Mouse (Mus musculus): ENCODE results near the gene Smim4. TPM values are rescaled to one million over a fixed set of nuclear protein-coding genes. Genes with fewer than 3 reads are reported as not detected.

Smim4 gene
- total RNA-seq, 2 experiments from 2014 or later: 14.7 to 30.9 TPM

DNA sequence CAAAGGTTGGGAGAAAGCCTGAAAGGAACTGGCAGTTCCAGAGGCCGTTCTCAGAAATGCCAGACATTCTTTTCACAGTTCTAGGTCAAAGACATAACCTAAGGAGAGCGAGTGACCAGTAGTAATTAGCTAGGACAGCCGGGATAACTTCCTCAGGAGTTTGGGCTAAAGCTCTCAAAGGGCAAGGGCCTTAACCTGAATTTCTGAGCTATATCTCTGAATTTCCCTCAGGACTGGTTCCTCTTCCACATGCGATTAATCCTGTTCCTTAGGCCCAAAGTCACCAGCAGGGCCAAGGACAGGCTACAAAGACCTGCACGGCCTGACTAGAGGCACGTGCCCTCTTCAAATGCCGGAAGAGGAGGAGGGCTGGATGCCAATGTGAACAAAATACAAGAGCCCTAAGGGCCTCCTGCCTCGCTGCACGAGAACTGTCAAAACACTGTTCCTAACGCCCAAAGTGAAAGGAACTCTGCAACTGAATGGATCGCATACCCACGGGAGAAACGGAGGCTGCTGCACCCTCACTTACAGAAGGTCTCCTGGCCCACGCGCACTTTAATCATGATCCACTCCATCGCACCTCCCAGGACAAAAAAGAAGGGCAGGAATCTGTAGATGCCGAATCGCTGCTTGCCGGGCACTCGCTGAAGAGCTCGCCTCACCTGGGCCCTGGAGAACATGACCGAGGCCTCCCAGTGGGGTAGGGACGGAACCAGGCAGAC lies 493 bp downstream of the Smim4 start:
- peak; percentile 26 for ATAC-seq (replicated peaks; ENCODE audit: low FRiP score, poor library complexity, severe bottlenecking)

DNA sequence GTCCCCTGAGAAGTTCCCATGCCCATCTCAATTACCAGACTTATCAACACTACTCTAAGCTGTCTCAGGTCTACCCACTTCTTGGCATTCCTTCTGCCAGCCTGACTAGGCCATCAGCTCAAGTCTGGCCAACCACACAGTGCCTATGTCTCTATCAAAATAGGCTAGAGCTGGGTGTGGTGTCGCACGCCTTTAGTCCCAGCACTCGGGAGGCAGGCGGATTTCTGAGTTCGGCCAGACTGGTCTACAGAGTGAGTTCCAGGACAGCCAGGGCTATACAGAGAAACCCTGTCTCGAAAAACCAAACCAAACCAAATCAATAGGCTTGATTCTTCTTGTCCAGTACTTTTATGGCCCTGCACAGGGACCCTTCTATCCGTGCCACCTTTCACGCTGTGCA lies 1.9 kb downstream of the Smim4 start:
- ATAC-seq (replicated peaks; ENCODE audit: low FRiP score, poor library complexity, severe bottlenecking): peak; percentile 29; the same call in 1 of the 2 replicates

DNA sequence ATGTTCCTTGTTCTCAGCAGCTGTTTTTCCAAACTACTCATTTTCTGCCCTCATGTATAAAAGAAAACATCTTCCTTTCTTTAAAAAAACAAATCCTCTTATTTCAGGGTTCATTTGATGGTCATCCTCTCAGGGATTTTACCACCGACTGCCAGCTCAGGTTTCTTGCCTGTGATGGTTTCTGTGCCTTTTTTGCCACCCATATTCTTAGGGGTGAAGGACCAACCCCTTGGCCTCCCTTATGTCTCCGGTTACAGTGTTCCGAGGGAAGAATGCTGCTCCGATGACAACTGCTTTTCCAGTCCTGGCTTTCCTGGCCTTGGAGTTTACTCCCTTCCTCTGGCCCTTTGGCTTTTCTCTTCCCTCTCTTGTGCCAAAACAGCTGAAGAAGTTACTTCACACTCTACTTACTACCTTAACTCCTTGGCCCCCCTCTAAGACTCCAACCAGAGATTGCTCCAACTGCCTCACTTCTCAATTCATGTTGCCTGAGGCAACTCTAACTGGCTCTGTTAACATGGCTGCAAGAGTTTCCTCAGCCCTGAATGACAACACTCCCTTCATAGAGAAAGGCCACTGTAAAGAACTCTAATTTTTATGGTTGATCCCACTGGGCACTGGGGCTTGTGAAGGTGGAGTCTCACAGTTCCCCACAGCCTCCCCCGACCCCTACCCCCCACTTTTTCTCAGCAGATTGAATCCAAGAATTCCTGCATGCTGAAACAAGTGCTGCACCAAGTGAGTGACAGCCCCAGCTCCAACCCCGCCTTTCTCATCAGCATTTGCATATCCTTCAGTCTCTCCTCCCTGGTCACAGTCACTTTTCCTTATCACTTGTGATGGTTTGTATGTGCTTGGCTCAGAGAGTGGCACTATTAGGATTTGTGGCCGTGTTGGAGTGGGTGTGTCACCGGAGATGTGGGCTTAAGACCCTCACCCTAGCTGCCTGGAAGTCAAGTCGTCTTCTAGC lies 3.4 kb downstream of the Smim4 start:
- no peak for ATAC-seq (replicated peaks; ENCODE audit: low FRiP score, poor library complexity, severe bottlenecking)

DNA sequence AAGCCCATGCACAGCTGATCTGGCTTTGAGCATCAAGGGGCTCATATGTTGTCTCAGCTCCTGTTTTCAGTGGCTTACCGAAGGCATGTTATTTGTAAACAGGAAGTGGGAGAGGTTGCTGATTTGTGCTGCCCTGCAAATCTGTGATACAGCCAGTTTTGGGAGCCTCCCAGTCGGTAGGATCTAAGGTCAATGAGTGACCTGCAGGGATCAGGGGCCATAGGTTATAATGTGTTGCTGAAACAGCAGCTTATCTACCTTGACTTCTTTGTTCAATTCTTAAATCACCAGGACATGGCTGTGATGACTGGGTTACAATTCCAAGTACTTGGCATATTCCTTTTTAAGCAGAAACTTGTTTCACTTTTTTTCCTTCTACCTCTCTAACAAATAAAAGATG lies 13.2 kb downstream of the Smim4 start:
- ATAC-seq (replicated peaks; ENCODE audit: low FRiP score, poor library complexity, severe bottlenecking): no peak

DNA sequence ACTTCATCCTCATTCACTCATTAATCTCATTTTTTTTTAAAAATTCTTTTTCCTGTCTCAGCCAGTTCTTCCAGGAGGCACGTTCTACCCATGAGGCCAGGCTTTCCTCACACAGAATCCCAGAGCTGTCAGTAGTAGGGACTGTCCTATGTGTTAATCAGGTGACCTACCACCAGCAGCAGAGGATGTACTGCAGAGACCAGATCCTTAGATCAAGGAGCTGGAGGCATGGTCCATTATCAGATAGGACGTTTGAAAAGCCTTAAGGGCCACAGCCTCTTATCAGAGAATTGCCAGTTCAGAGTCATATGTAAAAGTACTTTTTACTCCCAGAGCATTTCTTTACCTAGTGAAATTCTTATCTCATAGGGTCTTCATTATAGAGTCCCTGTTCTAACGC lies 14.7 kb downstream of the Smim4 start:
- ATAC-seq (replicated peaks; ENCODE audit: low FRiP score, poor library complexity, severe bottlenecking): no peak

DNA sequence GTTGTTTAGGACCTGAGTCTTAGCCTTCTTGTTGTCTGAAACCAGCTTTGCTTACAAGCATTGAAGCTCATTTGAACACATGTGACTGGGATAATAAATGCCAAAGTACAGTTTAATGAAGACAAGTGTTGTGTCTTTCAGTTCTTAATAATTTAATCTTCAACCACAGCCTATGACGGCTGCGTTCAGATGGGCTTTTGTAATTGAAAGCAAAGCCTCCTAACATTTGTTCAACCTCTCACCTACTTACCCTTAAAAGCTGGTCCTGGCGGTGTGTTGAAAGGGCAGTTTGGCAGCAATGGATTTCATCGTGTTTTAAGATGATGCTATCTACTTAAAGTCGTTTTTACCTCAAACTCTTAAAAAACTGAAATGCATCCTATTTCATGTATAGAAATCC lies 16.6 kb downstream of the Smim4 start:
- ATAC-seq (replicated peaks; ENCODE audit: low FRiP score, poor library complexity, severe bottlenecking): no peak

DNA sequence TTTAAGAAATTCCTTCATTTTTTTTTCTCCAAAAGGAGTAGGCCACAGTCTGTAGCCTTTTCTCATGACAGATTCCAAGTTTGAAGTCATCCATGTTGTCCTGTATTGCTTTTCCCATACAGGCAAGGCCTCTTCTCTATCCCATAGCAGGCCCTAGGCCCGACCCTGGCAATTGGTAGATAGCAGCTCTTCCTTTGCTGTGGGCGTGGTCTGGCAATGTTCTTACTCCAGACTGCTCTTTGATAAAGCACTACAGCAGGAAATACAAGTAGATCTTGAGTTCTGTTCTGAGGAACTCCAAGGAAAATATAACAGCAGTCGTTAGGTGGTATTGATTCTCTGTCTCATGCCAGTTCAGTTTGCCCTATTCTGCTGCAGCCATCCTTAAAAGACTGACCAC lies 18.1 kb downstream of the Smim4 start:
- peak; percentile 95 for ATAC-seq (replicated peaks; ENCODE audit: low FRiP score, poor library complexity, severe bottlenecking)

DNA sequence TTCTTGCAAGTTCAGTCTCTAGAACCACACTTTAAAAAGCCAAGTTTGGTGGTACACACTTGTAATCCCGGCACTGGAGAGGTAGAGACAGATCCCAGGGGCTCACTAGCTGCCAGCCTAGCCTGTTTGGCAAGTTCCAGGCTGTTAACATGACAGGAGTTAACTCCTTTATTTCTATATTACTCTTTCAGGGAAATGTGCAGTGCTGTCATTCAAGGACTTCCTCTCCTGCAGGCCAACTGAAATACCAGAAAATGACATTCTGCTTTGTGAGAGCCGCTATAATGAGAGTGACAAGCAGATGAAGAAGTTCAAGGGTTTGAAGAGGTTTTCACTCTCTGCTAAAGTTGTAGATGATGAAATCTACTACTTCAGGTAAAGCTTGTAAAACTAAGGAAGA lies 23.6 kb downstream of the Smim4 start:
- ATAC-seq (replicated peaks; ENCODE audit: low FRiP score, poor library complexity, severe bottlenecking): no peak

DNA sequence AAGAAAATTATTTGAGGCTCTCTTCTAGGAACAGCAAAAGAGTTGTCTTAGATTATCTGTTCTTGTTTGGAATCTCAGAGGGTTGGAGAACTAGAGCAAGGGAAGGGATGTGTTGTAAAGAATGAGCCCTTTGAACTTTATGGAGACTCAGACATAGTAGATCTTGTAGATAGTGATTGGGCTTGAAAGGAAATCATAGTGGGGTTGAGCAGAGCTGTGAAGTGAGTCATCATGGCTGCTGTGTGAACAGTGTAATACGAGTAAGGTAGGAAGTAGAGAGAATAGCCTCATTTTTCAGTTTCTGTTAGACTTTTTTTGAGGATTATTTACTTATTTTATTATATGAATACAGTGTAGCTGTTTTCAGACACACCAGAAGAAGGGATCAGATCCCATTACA lies 38.8 kb downstream of the Smim4 start:
- ATAC-seq (replicated peaks; ENCODE audit: low FRiP score, poor library complexity, severe bottlenecking): no peak

DNA sequence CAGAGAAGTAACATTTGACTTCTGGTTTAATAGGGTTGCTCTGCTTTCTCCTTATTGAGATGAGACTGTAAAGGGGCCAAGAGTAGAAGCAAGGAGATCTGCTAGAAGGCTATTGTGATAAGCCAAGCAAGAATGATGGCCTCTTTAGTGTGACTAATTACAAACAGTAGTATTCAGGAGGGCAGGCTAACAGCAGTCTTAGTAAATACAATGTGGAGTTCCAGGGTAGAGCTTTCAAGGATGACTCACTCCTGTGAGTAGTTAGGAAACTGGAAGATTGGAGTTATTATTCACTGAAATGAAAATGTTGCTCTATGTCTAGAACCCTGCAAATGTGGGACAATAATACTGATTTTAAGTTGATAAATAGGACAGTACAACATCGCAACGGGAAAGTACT lies 40.2 kb downstream of the Smim4 start:
- ATAC-seq (replicated peaks; ENCODE audit: low FRiP score, poor library complexity, severe bottlenecking): no peak

DNA sequence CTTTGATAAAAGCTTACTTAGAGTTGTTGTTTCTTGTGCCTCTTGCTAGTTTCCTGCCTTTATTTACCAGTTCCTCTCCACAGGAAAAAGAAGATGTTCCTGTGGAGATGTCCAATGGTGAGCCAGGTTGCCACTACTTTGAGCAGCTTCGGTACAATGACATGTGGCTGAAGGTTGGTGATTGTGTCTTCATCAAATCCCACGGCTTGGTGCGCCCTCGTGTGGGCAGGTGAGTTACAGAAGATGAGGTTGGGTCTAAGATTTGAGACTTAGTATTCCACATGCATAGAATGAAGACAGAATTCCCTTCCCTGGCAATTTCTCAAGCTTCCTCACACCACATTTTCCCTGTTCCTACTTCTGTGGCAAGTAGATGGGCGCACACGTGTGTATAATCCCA lies 41.3 kb downstream of the Smim4 start:
- peak; percentile 57; the same call in 1 of the 2 replicates for ATAC-seq (replicated peaks; ENCODE audit: low FRiP score, poor library complexity, severe bottlenecking)

DNA sequence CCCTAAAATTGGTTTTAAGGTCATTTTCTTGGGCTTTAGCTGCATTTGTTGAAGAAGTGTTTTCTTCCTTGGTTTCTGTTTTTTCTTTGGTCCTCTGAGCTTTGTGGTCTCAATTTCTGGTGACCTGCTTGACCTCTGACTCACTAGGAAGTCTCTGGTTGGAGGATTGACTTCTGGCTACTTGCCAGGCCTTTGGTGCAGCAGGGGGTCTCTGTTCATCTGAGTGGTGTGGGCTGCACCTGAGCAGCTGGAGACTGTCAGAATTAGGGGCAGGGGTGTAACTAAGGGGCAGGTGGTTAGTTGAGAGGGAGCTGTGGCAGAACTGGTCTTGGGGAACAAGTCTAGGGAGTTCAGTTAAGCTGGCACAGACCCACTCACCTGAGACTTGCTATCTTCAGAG lies 47.6 kb downstream of the Smim4 start:
- no peak for ATAC-seq (replicated peaks; ENCODE audit: low FRiP score, poor library complexity, severe bottlenecking)

DNA sequence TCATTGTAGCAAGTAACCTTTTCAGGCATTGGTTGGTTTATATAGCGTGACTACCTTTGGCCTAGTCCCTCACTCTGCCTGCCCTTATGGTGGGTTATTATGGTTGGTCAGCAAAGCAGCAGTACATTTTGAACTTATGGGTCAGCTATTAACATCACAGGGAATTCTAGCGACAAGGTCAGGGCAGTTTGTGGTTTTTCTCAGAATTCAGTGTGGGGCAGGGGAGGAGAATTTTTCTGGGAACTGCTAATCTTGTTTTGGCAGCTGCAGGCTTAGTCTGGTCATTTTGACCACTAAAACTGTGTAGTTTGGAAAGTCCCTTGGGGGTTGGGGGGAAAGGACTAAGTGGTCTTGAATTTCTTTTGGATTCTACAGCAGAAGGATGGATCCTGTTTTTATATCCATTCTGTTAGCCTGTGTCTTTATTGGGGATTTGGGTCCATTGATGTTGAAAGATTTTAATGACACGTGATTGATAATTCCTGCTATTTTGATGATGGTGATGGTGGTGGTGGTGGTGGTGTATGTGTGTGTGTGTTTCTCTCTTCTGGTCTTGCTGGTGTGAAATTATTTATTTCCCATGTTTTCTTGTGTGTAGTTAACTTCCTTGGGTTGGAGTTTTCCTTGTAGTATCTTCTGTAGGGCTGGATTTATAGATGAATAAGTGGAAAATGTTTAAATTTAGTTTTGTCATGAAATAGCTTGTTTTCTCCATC lies 49.3 kb downstream of the Smim4 start:
- no peak for ATAC-seq (replicated peaks; ENCODE audit: low FRiP score, poor library complexity, severe bottlenecking)

DNA sequence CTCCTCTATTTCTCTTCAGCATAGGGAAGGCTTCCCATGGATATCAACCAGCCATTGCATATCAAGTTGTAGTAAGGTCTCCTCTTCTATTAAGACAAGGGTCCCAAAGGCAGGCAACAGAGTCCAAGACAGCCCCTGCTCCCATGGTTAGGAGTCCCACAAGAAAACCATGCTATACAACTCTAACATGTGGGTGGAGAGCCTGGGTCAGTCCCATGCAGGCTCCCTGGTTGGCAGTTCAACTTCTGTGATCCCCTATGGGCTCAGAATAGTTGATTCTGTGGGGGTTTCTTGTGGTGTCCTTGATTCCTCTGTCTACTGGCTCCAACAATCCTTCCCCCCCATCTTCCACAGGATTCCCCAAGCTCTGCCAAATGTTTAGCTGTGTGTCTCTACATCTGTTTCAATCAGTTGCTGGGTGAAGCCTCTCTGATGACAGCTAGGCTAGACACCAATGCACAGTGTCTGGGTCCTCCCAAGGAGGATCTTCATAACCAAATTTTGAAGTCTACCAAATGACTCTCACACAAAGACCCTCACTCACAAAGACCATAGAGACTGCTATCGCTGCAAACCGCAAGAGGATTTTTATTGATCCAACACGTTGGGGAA lies 50.1 kb downstream of the Smim4 start:
- ATAC-seq (replicated peaks; ENCODE audit: low FRiP score, poor library complexity, severe bottlenecking): no peak

DNA sequence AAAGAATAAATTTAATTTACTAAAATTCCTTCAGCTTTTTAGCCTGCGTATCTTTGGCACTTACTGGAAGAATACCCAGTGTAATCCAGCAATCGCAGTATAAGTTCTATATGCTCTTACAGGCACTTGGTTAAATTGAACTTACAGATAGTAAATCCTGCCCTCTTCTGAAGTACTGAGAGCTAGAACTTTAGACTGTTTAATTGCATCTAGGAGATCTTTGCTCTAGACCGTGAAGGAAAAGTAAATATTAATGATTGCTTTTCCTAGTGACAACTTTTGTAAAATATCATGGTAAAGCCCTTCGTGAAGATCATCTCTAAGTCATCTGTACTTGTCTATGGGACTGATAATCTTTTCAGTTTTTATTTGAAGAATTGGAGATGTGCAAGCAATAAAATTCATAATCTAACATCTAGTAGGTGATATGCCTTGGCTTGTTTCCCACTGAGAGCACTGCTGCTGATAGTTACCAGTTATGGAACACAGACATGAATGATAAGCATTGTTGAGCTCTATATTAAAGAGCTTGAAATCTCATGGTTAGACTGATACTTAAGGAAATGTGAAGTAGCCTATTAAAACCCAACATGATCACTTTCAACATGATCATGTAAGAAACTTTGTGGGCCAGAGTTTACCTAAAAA lies 59.5 kb downstream of the Smim4 start:
- ATAC-seq (replicated peaks; ENCODE audit: low FRiP score, poor library complexity, severe bottlenecking): no peak

DNA sequence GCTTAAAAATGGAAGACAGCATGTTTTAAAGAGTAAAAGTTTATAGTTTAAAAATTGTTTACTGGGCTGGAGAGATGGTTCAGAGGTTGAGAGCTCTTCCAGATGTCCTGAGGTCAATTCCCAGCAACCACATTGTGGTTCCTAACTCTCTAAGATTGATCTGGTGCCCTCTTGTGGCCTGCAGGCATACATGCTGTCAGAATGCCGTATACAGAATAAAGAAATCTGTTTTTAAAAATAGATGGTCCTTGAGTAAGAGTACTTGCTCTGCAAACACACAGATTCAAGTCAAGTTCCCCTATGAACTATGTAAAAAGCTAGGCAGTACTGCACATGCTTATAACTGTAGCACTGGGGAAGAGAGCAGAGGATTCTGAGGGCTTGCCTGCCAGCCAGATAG lies 66.5 kb downstream of the Smim4 start:
- peak; percentile 92 for ATAC-seq (replicated peaks; ENCODE audit: low FRiP score, poor library complexity, severe bottlenecking)

DNA sequence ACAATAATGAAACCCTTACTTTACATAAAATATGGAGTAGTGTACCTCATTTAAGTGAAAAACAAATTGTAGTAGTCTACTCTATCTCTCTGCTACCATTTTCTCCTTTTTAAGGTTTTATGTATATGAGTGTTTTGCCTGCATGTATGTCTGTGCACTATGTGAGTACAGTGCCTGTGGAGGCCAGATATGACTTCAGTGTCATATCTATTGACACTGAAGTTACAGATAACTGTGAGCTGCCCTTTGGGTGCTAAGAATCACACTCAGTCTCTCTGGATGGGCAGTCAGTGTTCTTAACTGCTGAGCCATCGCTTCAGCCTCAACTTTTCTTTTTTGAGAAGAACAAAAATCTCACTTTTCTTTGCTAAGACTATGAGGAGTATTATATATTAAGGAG lies 82.9 kb downstream of the Smim4 start:
- peak; percentile 98 for ATAC-seq (replicated peaks; ENCODE audit: low FRiP score, poor library complexity, severe bottlenecking)

DNA sequence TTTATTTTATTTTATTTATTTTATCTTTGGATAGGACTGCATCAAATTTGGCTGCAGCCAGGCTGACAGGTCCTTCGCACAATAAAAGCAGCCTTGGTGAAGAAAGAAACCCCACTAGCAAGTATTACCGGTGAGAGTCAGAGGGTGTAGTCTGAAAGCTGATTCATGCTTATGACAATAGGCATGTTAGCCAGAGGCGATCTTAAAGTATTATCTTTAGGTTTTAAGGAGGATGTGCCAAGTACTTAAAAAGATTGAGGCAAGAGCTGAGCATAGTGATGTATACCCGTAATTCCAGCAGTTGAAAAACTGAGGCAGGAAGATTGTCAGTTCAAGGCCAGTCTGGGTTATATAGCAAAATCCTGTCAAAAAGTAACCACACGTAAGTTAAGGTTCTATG lies 83.5 kb downstream of the Smim4 start:
- ATAC-seq (replicated peaks; ENCODE audit: low FRiP score, poor library complexity, severe bottlenecking): peak; percentile 10
